Mouse (Mus musculus): ENCODE results near the gene 4930452B06Rik.

DNA sequence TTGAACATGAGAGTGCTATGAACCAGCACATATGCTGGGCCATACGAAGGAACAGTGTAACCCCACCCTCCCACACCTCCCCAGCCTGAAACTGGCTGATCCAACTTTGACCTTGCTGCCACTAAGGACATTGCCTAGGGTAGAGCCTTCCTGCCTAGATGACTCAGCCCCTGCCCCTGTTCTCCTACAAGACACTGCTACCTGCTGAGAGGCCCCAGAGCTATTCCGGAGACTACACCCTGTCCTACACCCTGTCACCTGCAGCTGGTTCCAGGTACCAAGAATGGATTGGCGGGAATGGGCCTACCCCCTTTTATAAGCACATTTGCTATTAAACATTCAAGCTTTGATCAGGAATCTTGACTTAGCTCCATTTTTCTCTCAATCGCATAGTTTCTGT lies 13.9 kb upstream of the 4930452B06Rik start:
- TF ChIP-seq CTCF (IDR thresholded peaks at IDR 0.05; ENCODE audit: insufficient read depth, low read length) (no peak), POLR2A (IDR thresholded peaks at IDR 0.05; ENCODE audit: borderline replicate concordance, extremely low read depth, low read depth, low read length) (no peak)
